Mouse (Mus musculus) heart, embryonic 11.5 days (tissue): ENCODE results near the gene Lamp1. TPM values are rescaled to one million over a fixed set of nuclear protein-coding genes. Genes with fewer than 3 reads are reported as not detected.

Experiments
- ATAC-seq: fragments of 200-750 bp; cut with Nextera tagmentation; replicated peaks from 2 replicates; pipeline ENCODE4 v1.8.0; 2017; ENCODE audit warnings: moderate library complexity; ENCODE audit not compliant: insufficient number of reproducible peaks, low FRiP score, low TSS enrichment
- H3K27ac ChIP-seq: fragments of 300-500 bp; sonication (generic); 2 replicates; pipeline ENCODE4 v1.5.1; 2014; ENCODE audit warnings: mild to moderate bottlenecking, low read depth, low read length
- H3K27me3 ChIP-seq: fragments of 300-500 bp; sonication (generic); 2 replicates; pipeline ENCODE4 v1.6.1; 2014; ENCODE audit warnings: mild to moderate bottlenecking, low read length, mixed read lengths; ENCODE audit not compliant: control insufficient read depth, insufficient read depth
- H3K36me3 ChIP-seq: fragments of 300-500 bp; sonication (generic); 2 replicates; pipeline ENCODE4 v1.6.1; 2014; ENCODE audit warnings: mild to moderate bottlenecking, low read length, moderate library complexity, mixed read lengths; ENCODE audit not compliant: control insufficient read depth, insufficient read depth
- H3K4me1 ChIP-seq: fragments of 300-500 bp; sonication (generic); 2 replicates; pipeline ENCODE4 v1.6.1; 2014; ENCODE audit warnings: low read length; ENCODE audit not compliant: control insufficient read depth, insufficient read depth
- H3K4me2 ChIP-seq: fragments of 300-500 bp; sonication (generic); 2 replicates; pipeline ENCODE4 v1.6.1; 2014; ENCODE audit warnings: mild to moderate bottlenecking, moderate library complexity
- H3K4me3 ChIP-seq: fragments of 300-500 bp; sonication (generic); 2 replicates; pipeline ENCODE4 v1.5.1; 2014; ENCODE audit warnings: low read depth, low read length
- H3K9ac ChIP-seq: fragments of 300-500 bp; sonication (generic); 2 replicates; pipeline ENCODE4 v1.6.1; 2014; ENCODE audit warnings: mild to moderate bottlenecking, low read depth, low read length, moderate library complexity
- H3K9me3 ChIP-seq: fragments of 300-500 bp; sonication (generic); replicated peaks from 2 replicates; pipeline ENCODE4 v1.6.1; 2016; ENCODE audit warnings: low read length; ENCODE audit not compliant: control insufficient read depth
- WGBS: fragments of 180-500 bp; shearing (Covaris S2); extraction: QIAGEN DNeasy Blood & Tissue Kit; methylation state at CpG from one replicate; pipeline ENCODE4 v1.1.7; 2014; ENCODE audit not compliant: insufficient replicate concordance; 5-methylcytosine and 5-hydroxymethylcytosine counted together
- polyA plus RNA-seq: library from polyadenylated mRNA; unstranded; fragments of >200 nt; fragmentation: Nextera tagmentation; extraction: Ambion mirVana; gene quantifications from 2 replicates; pipeline ENCODE4 v1.2.1, GENCODE M21; 2014

Lamp1 gene
- polyA plus RNA-seq, 1 experiment from 2014 or later, result 334 TPM

- H3K4me1 ChIP-seq, result peaks cover 22% of the 10 kb centered on the region
- H3K27me3 ChIP-seq, result no peaks in the 10 kb centered on the region
- peaks cover 6% of the 10 kb centered on the region for H3K36me3 ChIP-seq
- ATAC-seq, result no peak
- H3K4me3 ChIP-seq, result no peak overlapping the region
- no peaks in the 10 kb centered on the region for H3K9me3 ChIP-seq
- no peak overlapping the region for H3K4me2 ChIP-seq
- peak overlapping the region; percentile 79; the same call in 1 of the 2 replicates for H3K27ac ChIP-seq
- H3K9ac ChIP-seq, result peak overlapping the region; percentile 49; the same call in 1 of the 2 replicates
- 39% methylated on average over 2 of the region's 2 CpGs for WGBS
These were observed 22.7 kb downstream of the Lamp1 start for GRCm38 (mm10) chr8:13181691-13181976.

- Histone ChIP-seq H3K27ac (no peak overlapping the region), H3K4me3 (no peak overlapping the region), H3K4me1 (peaks cover 4% of the 10 kb centered on the region), H3K4me2 (no peak overlapping the region), H3K9me3 (no peaks in the 10 kb centered on the region), H3K9ac (no peak overlapping the region), H3K36me3 (no peaks in the 10 kb centered on the region), H3K27me3 (no peaks in the 10 kb centered on the region)
- 77% methylated on average over 8 of the region's 8 CpGs for WGBS
- no peak for ATAC-seq
These were observed 27.9 kb downstream of the Lamp1 start for GRCm38 (mm10) chr8:13186819-13187218.

GRCm38 (mm10) chr8:13187229-13187628 lies 28.3 kb downstream of the Lamp1 start:
- Histone ChIP-seq H3K9me3 (no peaks in the 10 kb centered on the region), H3K36me3 (no peaks in the 10 kb centered on the region), H3K4me3 (no peak overlapping the region), H3K27ac (no peak overlapping the region), H3K4me2 (no peak overlapping the region), H3K27me3 (no peaks in the 10 kb centered on the region), H3K9ac (no peak overlapping the region), H3K4me1 (no peaks in the 10 kb centered on the region; the same call in 1 of the 2 replicates)
- 76% methylated on average over 9 of the region's 9 CpGs for WGBS
- no peak for ATAC-seq

- H3K27me3 ChIP-seq, result no peaks in the 10 kb centered on the region
- no peaks in the 10 kb centered on the region for H3K36me3 ChIP-seq
- no peaks in the 10 kb centered on the region for H3K9me3 ChIP-seq
- H3K9ac ChIP-seq, result no peak overlapping the region
- no peak overlapping the region for H3K4me3 ChIP-seq
- no peaks in the 10 kb centered on the region for H3K4me1 ChIP-seq
- ATAC-seq, result no peak
- WGBS, result 84% methylated on average over 7 of the region's 7 CpGs
- H3K4me2 ChIP-seq, result no peak overlapping the region
- no peak overlapping the region for H3K27ac ChIP-seq
These were observed 28.7 kb downstream of the Lamp1 start for GRCm38 (mm10) chr8:13187638-13188037.

GRCm38 (mm10) chr8:13188052-13188555 lies 29.1 kb downstream of the Lamp1 start:
- Histone ChIP-seq H3K27me3 (no peaks in the 10 kb centered on the region), H3K9me3 (no peaks in the 10 kb centered on the region), H3K9ac (no peak overlapping the region), H3K4me3 (no peak overlapping the region), H3K4me1 (no peaks in the 10 kb centered on the region), H3K27ac (no peak overlapping the region), H3K36me3 (no peaks in the 10 kb centered on the region), H3K4me2 (no peak overlapping the region)
- no peak for ATAC-seq
- 93% methylated on average over 13 of the region's 13 CpGs for WGBS

GRCm38 (mm10) chr8:13188857-13189256 lies 29.9 kb downstream of the Lamp1 start:
- ATAC-seq, result no peak
- Histone ChIP-seq H3K27ac (no peak overlapping the region), H3K4me3 (no peak overlapping the region), H3K4me1 (no peaks in the 10 kb centered on the region), H3K9me3 (no peaks in the 10 kb centered on the region), H3K9ac (no peak overlapping the region), H3K4me2 (no peak overlapping the region), H3K27me3 (no peaks in the 10 kb centered on the region), H3K36me3 (no peaks in the 10 kb centered on the region)
- 92% methylated on average over 1 of the region's 1 CpGs for WGBS

GRCm38 (mm10) chr8:13190235-13190634 lies 31.3 kb downstream of the Lamp1 start:
- Histone ChIP-seq H3K4me1 (no peaks in the 10 kb centered on the region), H3K4me3 (no peak overlapping the region), H3K27ac (no peak overlapping the region), H3K9me3 (no peaks in the 10 kb centered on the region), H3K27me3 (no peaks in the 10 kb centered on the region), H3K36me3 (no peaks in the 10 kb centered on the region), H3K4me2 (no peak overlapping the region), H3K9ac (no peak overlapping the region)
- 92% methylated on average over 8 of the region's 8 CpGs for WGBS
- ATAC-seq, result no peak

GRCm38 (mm10) chr8:13194818-13195217 lies 35.9 kb downstream of the Lamp1 start:
- 52% methylated on average over 10 of the region's 10 CpGs for WGBS
- ATAC-seq, result no peak

GRCm38 (mm10) chr8:13197493-13197892 lies 38.5 kb downstream of the Lamp1 start:
- no peaks in the 10 kb centered on the region for H3K36me3 ChIP-seq
- no peak overlapping the region for H3K27ac ChIP-seq
- 0 out of 2 replicates have a peak, but pooled peaks cover 9% of the 10 kb centered on the region for H3K4me1 ChIP-seq
- no peak overlapping the region for H3K9ac ChIP-seq
- H3K9me3 ChIP-seq, result no peaks in the 10 kb centered on the region
- H3K4me2 ChIP-seq, result no peak overlapping the region
- ATAC-seq, result no peak
- H3K4me3 ChIP-seq, result no peak overlapping the region
- 90% methylated on average over 5 of the region's 5 CpGs for WGBS
- peaks cover 18% of the 10 kb centered on the region; the same call in 1 of the 2 replicates for H3K27me3 ChIP-seq

More at GRCm38 (mm10) chr8:13194818-13195217, 35.9 kb downstream of the Lamp1 start:
- no peak overlapping the region for H3K27ac ChIP-seq
- no peak overlapping the region for H3K4me3 ChIP-seq
- H3K9ac ChIP-seq, result no peak overlapping the region
- no peaks in the 10 kb centered on the region for H3K36me3 ChIP-seq
- H3K27me3 ChIP-seq, result peaks cover 5% of the 10 kb centered on the region; the same call in 1 of the 2 replicates
- H3K4me1 ChIP-seq, result 0 out of 2 replicates have a peak, but pooled peaks cover 6% of the 10 kb centered on the region
- H3K4me2 ChIP-seq, result no peak overlapping the region
- no peaks in the 10 kb centered on the region for H3K9me3 ChIP-seq
